Mouse (Mus musculus): ENCODE measurements around the gene Fbxl15.

- TF ChIP-seq CTCF (IDR thresholded peaks at IDR 0.05; ENCODE audit: borderline replicate concordance, insufficient read depth, low read depth, low read length) (no peak), POLR2A (IDR thresholded peaks at IDR 0.05; ENCODE audit: borderline replicate concordance, insufficient read depth, low read length) (no peak)
Observed at GRCm38 (mm10) chr19:46286047-46286446, 41.9 kb upstream of the Fbxl15 start.
